Mouse (Mus musculus) heart, embryonic 11.5 days (tissue): ENCODE measurements around the gene Dhcr24. TPM values are rescaled to one million over a fixed set of nuclear protein-coding genes. Genes with fewer than 3 reads are reported as not detected.

ENCODE experiments used
- ATAC-seq: fragments of 200-750 bp; cut with Nextera tagmentation; replicated peaks from 2 replicates; pipeline ENCODE4 v1.8.0; 2017; ENCODE audit warnings: moderate library complexity; ENCODE audit not compliant: insufficient number of reproducible peaks, low FRiP score, low TSS enrichment
- H3K27ac ChIP-seq: fragments of 300-500 bp; sonication (generic); 2 replicates; pipeline ENCODE4 v1.5.1; 2014; ENCODE audit warnings: mild to moderate bottlenecking, low read depth, low read length
- H3K27me3 ChIP-seq: fragments of 300-500 bp; sonication (generic); 2 replicates; pipeline ENCODE4 v1.6.1; 2014; ENCODE audit warnings: mild to moderate bottlenecking, low read length, mixed read lengths; ENCODE audit not compliant: control insufficient read depth, insufficient read depth
- H3K36me3 ChIP-seq: fragments of 300-500 bp; sonication (generic); 2 replicates; pipeline ENCODE4 v1.6.1; 2014; ENCODE audit warnings: mild to moderate bottlenecking, low read length, moderate library complexity, mixed read lengths; ENCODE audit not compliant: control insufficient read depth, insufficient read depth
- H3K4me1 ChIP-seq: fragments of 300-500 bp; sonication (generic); 2 replicates; pipeline ENCODE4 v1.6.1; 2014; ENCODE audit warnings: low read length; ENCODE audit not compliant: control insufficient read depth, insufficient read depth
- H3K4me2 ChIP-seq: fragments of 300-500 bp; sonication (generic); 2 replicates; pipeline ENCODE4 v1.6.1; 2014; ENCODE audit warnings: mild to moderate bottlenecking, moderate library complexity
- H3K4me3 ChIP-seq: fragments of 300-500 bp; sonication (generic); 2 replicates; pipeline ENCODE4 v1.5.1; 2014; ENCODE audit warnings: low read depth, low read length
- H3K9ac ChIP-seq: fragments of 300-500 bp; sonication (generic); 2 replicates; pipeline ENCODE4 v1.6.1; 2014; ENCODE audit warnings: mild to moderate bottlenecking, low read depth, low read length, moderate library complexity
- H3K9me3 ChIP-seq: fragments of 300-500 bp; sonication (generic); replicated peaks from 2 replicates; pipeline ENCODE4 v1.6.1; 2016; ENCODE audit warnings: low read length; ENCODE audit not compliant: control insufficient read depth
- WGBS: fragments of 180-500 bp; shearing (Covaris S2); extraction: QIAGEN DNeasy Blood & Tissue Kit; methylation state at CpG from one replicate; pipeline ENCODE4 v1.1.7; 2014; ENCODE audit not compliant: insufficient replicate concordance; 5-methylcytosine and 5-hydroxymethylcytosine counted together
- polyA plus RNA-seq: library from polyadenylated mRNA; unstranded; fragments of >200 nt; fragmentation: Nextera tagmentation; extraction: Ambion mirVana; gene quantifications from 2 replicates; pipeline ENCODE4 v1.2.1, GENCODE M21; 2014

Gene Dhcr24
- polyA plus RNA-seq: 16.1 and 22.1 TPM in 2 replicates

GRCm38 (mm10) chr4:106560846-106561781 lies at the start of gene Dhcr24:
Gene Dhcr24 (plus strand): TSS chr4:106561038.
- Histone ChIP-seq H3K9me3 (no peaks in the 10 kb centered on the region), H3K4me1 (peaks cover 22% of the 10 kb centered on the region), H3K36me3 (peaks cover 13% of the 10 kb centered on the region), H3K27me3 (no peaks in the 10 kb centered on the region), H3K4me3 (peak within 1 kb of the TSS; percentile 95), H3K9ac (peak within 1 kb of the TSS; percentile 86), H3K27ac (peak within 1 kb of the TSS; percentile 77), H3K4me2 (peak within 1 kb of the TSS; percentile 96)
- peak; percentile 97 for ATAC-seq
- WGBS: under 1% methylated on average over 79 of the region's 89 CpGs

- Histone ChIP-seq H3K9me3 (no peaks in the 10 kb centered on the region), H3K27me3 (peaks cover 3% of the 10 kb centered on the region; the same call in 1 of the 2 replicates), H3K9ac (no peak overlapping the region), H3K36me3 (no peaks in the 10 kb centered on the region), H3K27ac (no peak overlapping the region), H3K4me3 (no peak overlapping the region), H3K4me2 (no peak overlapping the region), H3K4me1 (no peaks in the 10 kb centered on the region)
- ATAC-seq: no peak
- WGBS: 73% methylated on average over 6 of the region's 6 CpGs
Measured at GRCm38 (mm10) chr4:106514606-106515005, 46.2 kb upstream of the Dhcr24 start.

- WGBS: 72% methylated on average over 3 of the region's 3 CpGs
- H3K27me3 ChIP-seq: no peaks in the 10 kb centered on the region
Measured at GRCm38 (mm10) chr4:106522547-106522946, 38.3 kb upstream of the Dhcr24 start.

GRCm38 (mm10) chr4:106524131-106524530 lies 36.7 kb upstream of the Dhcr24 start:
- Histone ChIP-seq H3K36me3 (no peaks in the 10 kb centered on the region), H3K9ac (no peak overlapping the region), H3K4me2 (no peak overlapping the region), H3K27ac (no peak overlapping the region), H3K9me3 (no peaks in the 10 kb centered on the region), H3K4me1 (0 out of 2 replicates have a peak, but pooled peaks cover 3% of the 10 kb centered on the region), H3K27me3 (no peaks in the 10 kb centered on the region), H3K4me3 (no peak overlapping the region)
- no peak for ATAC-seq
- 60% methylated on average over 2 of the region's 2 CpGs for WGBS

More at GRCm38 (mm10) chr4:106522547-106522946, 38.3 kb upstream of the Dhcr24 start:
- Histone ChIP-seq H3K4me2 (no peak overlapping the region), H3K27ac (no peak overlapping the region), H3K4me3 (no peak overlapping the region), H3K36me3 (no peaks in the 10 kb centered on the region), H3K4me1 (no peaks in the 10 kb centered on the region), H3K9me3 (no peaks in the 10 kb centered on the region), H3K9ac (no peak overlapping the region)
- ATAC-seq: no peak

GRCm38 (mm10) chr4:106525001-106525400 lies 35.8 kb upstream of the Dhcr24 start:
- Histone ChIP-seq H3K36me3 (no peaks in the 10 kb centered on the region), H3K9ac (no peak overlapping the region), H3K4me2 (no peak overlapping the region), H3K27ac (no peak overlapping the region), H3K4me1 (0 out of 2 replicates have a peak, but pooled peaks cover 6% of the 10 kb centered on the region), H3K27me3 (no peaks in the 10 kb centered on the region), H3K9me3 (no peaks in the 10 kb centered on the region), H3K4me3 (no peak overlapping the region)
- WGBS: 80% methylated on average over 2 of the region's 2 CpGs
- no peak for ATAC-seq

- ATAC-seq: no peak
- Histone ChIP-seq H3K4me3 (no peak overlapping the region), H3K9ac (no peak overlapping the region), H3K27ac (no peak overlapping the region), H3K9me3 (no peaks in the 10 kb centered on the region), H3K36me3 (no peaks in the 10 kb centered on the region), H3K27me3 (no peaks in the 10 kb centered on the region), H3K4me1 (0 out of 2 replicates have a peak, but pooled peaks cover 6% of the 10 kb centered on the region), H3K4me2 (no peak overlapping the region)
- 60% methylated on average over 7 of the region's 7 CpGs for WGBS
Measured at GRCm38 (mm10) chr4:106527856-106528547, 32.8 kb upstream of the Dhcr24 start.

- H3K4me1 ChIP-seq: peaks cover 12% of the 10 kb centered on the region; the same call in 1 of the 2 replicates
- peak overlapping the region; percentile 53 for H3K4me2 ChIP-seq
- H3K4me3 ChIP-seq: no peak overlapping the region
- H3K36me3 ChIP-seq: no peaks in the 10 kb centered on the region
- H3K27ac ChIP-seq: no peak overlapping the region
- no peaks in the 10 kb centered on the region for H3K9me3 ChIP-seq
- H3K27me3 ChIP-seq: no peaks in the 10 kb centered on the region
- WGBS: 15% methylated on average over 17 of the region's 17 CpGs
- peak; percentile 71 for ATAC-seq
- H3K9ac ChIP-seq: peak overlapping the region; percentile 30; the same call in 1 of the 2 replicates
Measured at GRCm38 (mm10) chr4:106529375-106530112, 31.3 kb upstream of the Dhcr24 start.

- Histone ChIP-seq H3K27ac (no peak overlapping the region), H3K4me2 (no peak overlapping the region), H3K36me3 (no peaks in the 10 kb centered on the region), H3K4me1 (peaks cover 12% of the 10 kb centered on the region; the same call in 1 of the 2 replicates), H3K4me3 (no peak overlapping the region), H3K27me3 (no peaks in the 10 kb centered on the region), H3K9ac (no peak overlapping the region), H3K9me3 (no peaks in the 10 kb centered on the region)
- no peak for ATAC-seq
- 60% methylated on average over 9 of the region's 9 CpGs for WGBS
Measured at GRCm38 (mm10) chr4:106530113-106530482, 30.7 kb upstream of the Dhcr24 start.
